Mouse (Mus musculus): Measurements from ENCODE around the gene Fah.

- TF ChIP-seq CTCF (IDR thresholded peaks at IDR 0.05; ENCODE audit: insufficient read depth, low read depth, low read length) (no peak; the same call in 1 of the 2 replicates), POLR2A (IDR thresholded peaks at IDR 0.05; ENCODE audit: insufficient read depth, low read depth, low read length) (no peak)
Observed at GRCm38 (mm10) chr7:84594087-84594916, 12.2 kb downstream of the Fah start.

Data from olfactory bulb, adult 2 months (tissue).